Mouse (Mus musculus) mouse trophoblast stem cell (cell line): ENCODE results near the gene Grin2a.

Source experiments
- in situ Hi-C, 2 experiments: fragments of 300-500 bp; cut with MseI, MboI; formaldehyde crosslinking; loops; 2 replicates in 1 of 2; 3 replicates in 1 of 2; pipeline ENCODE4 v1.15.1; 2025

Gene Grin2a

DNA sequence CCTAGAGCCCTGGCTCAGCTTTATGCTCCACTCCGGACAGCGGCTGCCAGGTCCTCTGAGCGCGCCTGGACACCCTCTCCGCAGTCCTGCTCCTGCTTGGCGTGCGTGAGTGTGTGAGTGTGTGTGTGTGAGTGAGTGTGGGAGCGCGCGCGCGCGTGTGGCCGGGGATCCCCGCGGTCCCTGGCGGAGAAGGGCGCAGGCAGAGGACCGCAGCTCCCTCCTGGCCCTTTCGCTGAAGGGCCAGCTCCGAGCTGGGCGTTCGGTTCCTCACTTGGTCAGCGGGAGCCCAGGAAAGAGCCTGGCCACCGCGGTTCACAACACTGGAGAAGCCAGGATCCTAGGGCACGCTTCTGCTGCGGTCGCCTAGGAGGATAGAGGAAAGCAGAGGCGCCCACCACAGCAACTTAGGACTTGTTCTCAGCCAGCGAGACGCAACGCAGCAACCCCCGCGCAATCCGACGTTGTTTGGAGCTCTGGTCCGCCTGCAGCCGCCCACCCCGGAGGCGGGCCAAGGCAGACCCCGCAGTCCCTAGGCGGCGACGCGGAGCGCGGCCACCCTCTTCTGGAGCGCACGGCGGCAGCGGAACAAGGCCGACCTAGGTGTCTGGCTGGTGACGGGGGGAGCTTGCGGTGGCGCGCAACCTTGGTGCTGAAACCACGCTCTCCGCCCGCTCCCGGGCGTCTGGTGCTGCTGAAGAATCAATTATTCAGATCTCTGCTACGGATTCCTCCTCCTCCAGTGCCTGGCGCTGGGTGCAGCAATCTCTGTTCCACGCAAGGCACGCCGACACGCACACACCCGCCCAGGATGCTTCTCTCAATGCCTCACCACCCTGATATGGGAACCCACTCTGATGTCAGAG lies at the start of gene Grin2a:
Gene Grin2a, minus strand, starts transcription at position 610 of the 863 bp plus-strand sequence.
- in situ Hi-C loops, result loop anchor here in 1 of 2 experiments (25.0 kb wide), 2 partner anchors 983 to 1108 kb away; no protein-coding TSS in a partner anchor

GRCm38 (mm10) chr16:10035582-10036215 lies 40.3 kb upstream of the Grin2a start:
- in situ Hi-C loops, result no loop called here

DNA sequence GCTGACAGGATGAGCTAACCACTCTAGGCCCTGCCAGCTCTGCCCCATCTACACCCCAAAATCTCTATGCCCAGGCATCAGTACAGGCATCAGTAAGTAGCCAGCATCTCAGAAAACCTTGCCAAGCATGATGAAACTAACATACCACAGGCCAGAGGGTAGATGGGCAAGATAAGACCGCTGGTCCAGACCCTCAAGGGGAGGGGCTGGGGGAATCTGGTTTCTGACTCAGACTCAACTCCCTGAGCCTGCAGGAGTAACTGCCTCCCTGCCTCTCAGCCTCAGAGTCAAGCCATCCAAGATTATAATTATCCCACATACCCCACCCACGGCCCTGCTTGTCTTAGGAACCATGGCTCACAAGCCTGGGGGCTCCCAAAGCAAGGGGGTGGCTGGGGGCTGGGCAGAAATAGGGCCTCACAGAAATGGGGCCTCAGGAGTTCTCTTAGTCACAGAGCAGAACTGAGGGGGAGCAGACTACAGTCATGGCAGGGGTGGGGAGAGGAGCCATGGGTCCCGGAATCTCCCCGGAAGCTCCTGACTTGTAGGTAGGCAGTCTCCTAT lies 38.1 kb upstream of the Grin2a start:
- in situ Hi-C loops, result no loop called here

GRCm38 (mm10) chr16:10031891-10032290 lies 36.5 kb upstream of the Grin2a start:
- in situ Hi-C loops, result no loop called here

DNA sequence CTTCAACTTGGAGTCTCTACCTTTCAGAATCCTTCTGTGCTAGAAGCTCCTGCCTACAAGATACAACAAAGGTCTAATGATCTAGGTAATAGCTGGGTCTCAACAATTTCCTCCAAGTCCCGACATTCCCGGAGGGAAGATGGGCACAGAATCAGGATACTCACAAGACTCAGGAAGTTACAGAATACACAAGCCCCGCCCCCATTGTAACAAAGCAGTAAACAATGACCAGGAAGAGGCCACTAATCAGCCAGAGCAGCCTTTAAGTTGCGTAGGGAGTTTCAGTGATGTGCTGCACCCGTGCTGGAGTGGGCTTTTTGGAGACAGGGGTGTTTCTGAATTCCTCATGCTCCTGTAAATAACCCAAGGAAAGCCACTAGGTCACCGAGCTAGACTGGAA lies 31.4 kb upstream of the Grin2a start:
- in situ Hi-C loops, result no loop called here

DNA sequence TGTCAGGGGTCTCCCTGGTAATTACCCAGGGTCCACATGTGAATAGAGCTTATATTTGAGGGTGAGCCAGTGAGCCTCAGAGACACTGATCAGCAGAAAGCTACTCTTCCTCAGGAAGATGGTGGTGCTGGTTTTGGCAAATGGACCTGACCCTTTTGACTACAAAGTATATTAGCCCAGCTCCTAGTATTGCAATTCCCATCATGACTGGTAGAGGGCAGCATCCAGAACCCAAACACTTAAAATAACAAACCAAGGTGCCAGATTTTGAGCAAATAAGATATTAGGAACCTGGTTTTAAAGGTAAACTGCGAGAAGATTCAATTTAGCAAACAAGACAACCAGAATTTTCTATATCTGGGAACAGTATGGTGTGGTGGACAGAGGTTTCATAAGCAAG lies 14.4 kb upstream of the Grin2a start:
- in situ Hi-C loops, result no loop called here

DNA sequence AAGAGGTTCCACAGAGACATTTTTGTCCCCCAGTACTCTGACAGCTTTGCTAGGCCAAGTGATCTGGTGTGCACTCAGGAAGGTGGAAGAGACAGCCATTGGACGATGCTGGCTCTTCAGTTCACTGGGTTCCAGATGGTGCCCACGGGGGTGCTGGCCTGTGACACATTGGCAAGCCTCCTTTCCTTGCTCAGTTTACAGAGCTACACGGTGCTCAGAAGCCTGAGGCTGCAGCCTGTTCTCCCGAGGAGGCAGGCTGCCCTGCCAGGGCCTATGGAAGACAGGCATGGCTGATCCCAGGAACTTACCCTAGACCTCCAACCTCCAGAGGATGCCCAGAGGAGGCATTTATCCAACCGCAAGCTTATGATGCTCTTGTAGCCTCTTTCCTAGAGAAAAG lies 10.2 kb upstream of the Grin2a start:
- in situ Hi-C loops, result no loop called here

GRCm38 (mm10) chr16:10004096-10004495 lies 8.7 kb upstream of the Grin2a start:
- in situ Hi-C loops, result no loop called here

- in situ Hi-C loops, result no loop called here
Measured at GRCm38 (mm10) chr16:10003001-10003400, 7.6 kb upstream of the Grin2a start.

DNA sequence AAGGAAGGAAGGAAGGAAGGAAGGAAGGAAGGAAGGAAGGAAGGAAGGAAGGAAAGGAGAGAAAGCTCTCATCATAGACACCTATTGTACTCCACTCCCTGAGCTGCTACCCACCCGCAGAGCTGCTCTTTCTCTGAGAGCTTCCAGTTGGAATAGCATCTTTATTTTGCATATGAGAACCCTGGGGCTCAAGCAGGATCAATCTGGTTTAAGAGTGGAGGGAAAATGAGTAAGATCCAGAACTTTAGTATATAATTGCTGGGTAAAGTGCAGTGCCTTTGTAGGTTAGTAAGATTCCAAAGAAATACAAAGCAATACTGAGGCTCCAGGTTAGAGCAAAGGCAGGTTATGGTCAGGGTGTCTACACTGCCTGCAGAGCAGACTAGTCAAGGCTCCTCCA lies 6.2 kb upstream of the Grin2a start:
- in situ Hi-C loops, result no loop called here

GRCm38 (mm10) chr16:9999926-10000325 lies 4.6 kb upstream of the Grin2a start:
- in situ Hi-C loops, result loop anchor here in 1 of 2 experiments (25.0 kb wide), 2 partner anchors 988 to 1113 kb away; no protein-coding TSS in a partner anchor

DNA sequence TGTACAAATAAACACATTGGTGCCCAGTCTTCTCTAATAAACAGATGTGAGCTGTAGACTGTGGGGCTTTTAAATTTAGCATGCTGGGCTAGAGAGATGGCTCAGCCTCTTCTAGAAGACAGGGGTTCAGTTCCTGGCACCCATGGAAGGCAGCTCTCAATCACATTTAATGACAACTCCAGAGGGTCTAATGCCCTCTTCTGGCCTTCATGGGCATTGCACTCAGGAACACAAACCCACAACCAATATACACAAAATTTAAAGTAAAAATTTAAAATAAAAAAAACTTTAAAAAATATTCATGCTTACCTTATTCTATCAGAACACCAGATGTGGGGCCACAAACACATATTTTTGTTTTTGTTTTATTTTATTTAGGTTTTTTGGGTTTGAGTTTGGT lies 2.6 kb upstream of the Grin2a start:
- in situ Hi-C loops, result loop anchor here in 1 of 2 experiments (25.0 kb wide), 2 partner anchors 986 to 1111 kb away; no protein-coding TSS in a partner anchor

DNA sequence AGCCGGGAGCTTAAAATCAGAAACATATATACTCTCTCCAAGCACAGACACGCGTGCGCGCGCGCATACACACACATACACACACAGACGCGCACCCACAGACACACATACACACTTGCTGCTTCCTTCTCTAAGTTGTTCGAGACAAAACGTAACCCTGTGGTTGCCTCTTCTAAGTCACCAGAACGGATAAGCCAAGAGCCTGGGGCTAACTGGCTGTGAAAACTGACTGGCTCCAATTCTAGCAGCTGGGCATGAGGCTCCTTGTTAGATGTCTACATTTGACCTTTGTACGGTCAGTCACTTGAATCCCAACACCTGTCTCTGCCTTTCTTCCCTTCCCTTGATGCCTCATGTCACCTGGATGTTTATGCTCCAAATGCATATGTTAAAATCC lies 452 bp upstream of the Grin2a start:
- in situ Hi-C loops, result loop anchor here in 1 of 2 experiments (25.0 kb wide), 2 partner anchors 984 to 1109 kb away; no protein-coding TSS in a partner anchor

DNA sequence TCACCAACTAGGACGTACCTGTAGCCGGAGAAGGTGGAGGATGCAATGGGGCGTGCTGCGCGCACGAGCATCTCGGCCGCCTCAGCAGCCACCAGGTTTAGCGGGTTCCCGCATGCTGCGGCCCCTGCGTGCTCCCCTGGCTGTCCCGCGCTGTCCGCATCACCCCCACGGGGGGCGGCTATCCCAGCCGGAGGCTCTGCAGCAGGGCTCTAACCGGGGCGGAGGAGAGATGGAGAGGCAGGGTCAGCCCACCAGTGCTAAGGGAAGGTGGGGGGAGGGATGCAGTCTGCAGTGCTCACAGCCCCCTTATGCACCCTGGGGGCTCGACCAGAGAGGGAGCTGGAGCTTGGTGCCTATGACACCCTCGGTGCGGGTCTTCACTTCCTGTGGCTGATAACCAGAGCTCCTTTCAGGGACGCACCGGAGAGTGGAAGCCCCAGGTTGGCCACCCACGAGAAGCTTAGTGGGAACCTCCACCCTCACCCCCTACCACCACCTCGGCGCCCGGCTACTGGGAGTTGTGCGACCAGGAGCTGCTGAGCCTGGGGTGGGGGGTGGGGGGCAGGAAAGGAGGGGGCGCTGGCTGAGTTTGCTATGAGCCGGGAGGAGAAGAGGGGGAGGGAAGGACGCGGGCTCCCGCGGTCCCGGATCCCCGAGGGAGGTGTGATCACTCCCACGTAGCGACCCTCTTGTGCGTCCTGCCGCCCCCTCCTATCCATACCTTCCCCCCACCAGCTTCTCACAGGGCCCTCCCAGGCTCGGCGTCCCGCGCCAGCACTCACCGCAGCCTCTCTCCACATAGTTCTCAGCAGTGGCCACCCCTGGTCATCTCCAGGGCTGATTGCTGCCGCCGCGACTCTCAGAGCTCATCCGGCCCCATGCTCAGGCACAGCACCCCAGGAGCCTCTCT lies 1.1 kb downstream of the Grin2a start:
- in situ Hi-C loops, result loop anchor here in 1 of 2 experiments (25.0 kb wide), 2 partner anchors 982 to 1107 kb away; no protein-coding TSS in a partner anchor

- in situ Hi-C loops, result loop anchor here in 1 of 2 experiments (25.0 kb wide), 2 partner anchors 981 to 1106 kb away; no protein-coding TSS in a partner anchor
Measured at GRCm38 (mm10) chr16:9993255-9994040, 1.9 kb downstream of the Grin2a start.

- in situ Hi-C loops, result loop anchor here in 1 of 2 experiments (25.0 kb wide), 2 partner anchors 980 to 1105 kb away; no protein-coding TSS in a partner anchor
Measured at GRCm38 (mm10) chr16:9992773-9993221, 2.6 kb downstream of the Grin2a start.

GRCm38 (mm10) chr16:9992076-9992772 lies 3.1 kb downstream of the Grin2a start:
- in situ Hi-C loops, result loop anchor here in 1 of 2 experiments (25.0 kb wide), 2 partner anchors 980 to 1105 kb away; no protein-coding TSS in a partner anchor

DNA sequence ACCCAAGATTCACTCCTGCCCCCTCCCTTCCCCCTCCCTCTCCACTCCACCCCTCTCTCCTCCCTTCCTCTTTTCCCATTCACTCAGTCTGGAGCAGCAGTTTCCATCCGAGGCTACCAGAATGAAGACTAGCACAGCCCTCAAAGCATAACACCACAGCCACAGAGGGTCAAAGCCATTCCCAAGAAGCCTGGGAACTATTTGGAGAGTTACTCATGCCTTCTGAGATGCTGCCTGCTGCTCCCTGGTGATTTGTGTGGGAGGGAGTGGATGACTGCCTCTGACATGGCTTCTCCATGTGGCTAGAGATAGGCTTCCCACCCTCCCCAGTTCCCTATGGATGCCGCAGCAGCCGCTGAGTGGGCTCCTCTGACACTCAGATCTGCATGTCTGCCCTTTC lies 10.3 kb downstream of the Grin2a start:
- in situ Hi-C loops, result loop anchor here in 1 of 2 experiments (25.0 kb wide), 2 partner anchors 973 to 1098 kb away; no protein-coding TSS in a partner anchor

DNA sequence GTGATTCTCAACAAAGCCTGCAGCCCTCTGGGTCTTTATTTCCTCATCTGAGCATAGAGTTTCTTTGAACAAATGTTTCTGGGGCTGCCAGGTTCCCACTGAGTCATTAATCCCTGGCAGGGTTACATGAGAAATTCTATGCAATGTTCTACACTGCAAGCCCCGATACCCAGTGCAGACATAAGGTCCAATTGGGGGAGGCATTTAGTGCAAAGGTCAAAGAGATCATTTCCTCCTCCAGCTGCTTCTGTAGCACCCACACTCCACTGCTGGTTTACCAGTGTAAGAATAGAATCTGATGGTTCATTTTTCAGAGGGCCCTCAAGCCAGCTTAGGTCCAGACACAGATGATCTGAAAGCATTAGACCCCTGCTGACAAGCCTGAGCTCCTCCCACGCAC lies 14.7 kb downstream of the Grin2a start:
- in situ Hi-C loops, result loop anchor here in 1 of 2 experiments (25.0 kb wide), 2 partner anchors 968 to 1093 kb away; no protein-coding TSS in a partner anchor
